ENCODE assay signal across 8 mouse cellular contexts in the genomic region with DNA sequence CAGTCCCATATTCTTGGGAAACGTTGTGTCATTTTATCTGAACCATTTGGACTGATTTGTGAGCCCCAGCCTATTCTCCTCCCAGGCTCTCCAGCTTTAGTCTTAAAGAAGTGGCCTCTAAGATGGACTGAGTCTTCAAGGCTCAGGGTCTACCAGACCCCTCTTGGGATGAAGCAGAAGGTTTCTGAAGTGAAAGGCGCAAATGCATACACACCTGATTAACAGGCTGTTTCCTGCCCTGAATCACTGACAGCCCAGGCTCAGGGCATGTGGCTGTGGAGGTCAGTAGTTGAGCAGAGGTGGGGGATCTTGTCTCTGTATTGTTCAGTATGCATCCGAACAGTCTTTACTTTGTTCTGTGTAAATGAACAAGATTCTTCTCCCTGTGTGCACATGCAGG. TPM values are rescaled to one million over a fixed set of nuclear protein-coding genes. Genes with fewer than 3 reads are reported as not detected.
DNase-seq lines count a peak whose midpoint lies in the region; ATAC-seq and TF ChIP-seq lines count a peak whose summit lies in the region.

No protein-coding gene starts in this region.

- no peak for TF ChIP-seq POLR2A in bone marrow, adult 2 months (IDR thresholded peaks at IDR 0.05; ENCODE audit: borderline replicate concordance, control insufficient read depth, low read depth, low read length)

- H3K9me3 ChIP-seq in heart, embryonic 16.5 days (replicated peaks; ENCODE audit: control insufficient read depth, low read length) = no peaks in the 10 kb centered on the region
- H3K9me3 ChIP-seq in hindbrain, embryonic 15.5 days = no peaks in the 10 kb centered on the region
- no peaks in the 10 kb centered on the region for H3K9me3 ChIP-seq in midbrain, embryonic 15.5 days

- no peak overlapping the region for H3K4me3 ChIP-seq in heart, embryonic 16.5 days (ENCODE audit: low read length)
- peak overlapping the region; percentile 5 for H3K4me3 ChIP-seq in bone marrow, adult 2 months (replicated peaks; ENCODE audit: control insufficient read depth, low read depth, low read length)
- peak overlapping the region; percentile 92 for H3K4me3 ChIP-seq in hindbrain, embryonic 15.5 days
- peak overlapping the region; percentile 73 for H3K4me3 ChIP-seq in midbrain, embryonic 15.5 days

- 71% methylated on average over 3 of the region's 3 CpGs for WGBS in heart, embryonic 16.5 days
- 26% methylated on average over 3 of the region's 3 CpGs for WGBS in bone marrow, adult 2 months
- 87% methylated on average over 3 of the region's 3 CpGs for WGBS in hindbrain, embryonic 15.5 days
- WGBS in midbrain, embryonic 15.5 days = 79% methylated on average over 3 of the region's 3 CpGs

- peaks cover 10% of the 10 kb centered on the region; the same call in 1 of the 2 replicates for H3K36me3 ChIP-seq in heart, embryonic 16.5 days (ENCODE audit: control insufficient read depth, insufficient read depth)
- peaks cover 6% of the 10 kb centered on the region; the same call in 1 of the 2 replicates for H3K36me3 ChIP-seq in hindbrain, embryonic 15.5 days
- peaks cover 4% of the 10 kb centered on the region; the same call in 1 of the 2 replicates for H3K36me3 ChIP-seq in midbrain, embryonic 15.5 days (replicated peaks)

- H3K4me1 ChIP-seq in heart, embryonic 16.5 days (ENCODE audit: control insufficient read depth, insufficient read depth, low read length) = peaks cover 17% of the 10 kb centered on the region
- peaks cover 5% of the 10 kb centered on the region for H3K4me1 ChIP-seq in bone marrow, adult 2 months (ENCODE audit: control insufficient read depth, insufficient read depth, low read length)
- H3K4me1 ChIP-seq in hindbrain, embryonic 15.5 days (replicated peaks) = peaks cover 28% of the 10 kb centered on the region
- H3K4me1 ChIP-seq in midbrain, embryonic 15.5 days = peaks cover 14% of the 10 kb centered on the region

- H3K4me2 ChIP-seq in heart, embryonic 16.5 days (ENCODE audit: low read depth, low read length) = peak overlapping the region; percentile 94
- H3K4me2 ChIP-seq in hindbrain, embryonic 15.5 days = peak overlapping the region; percentile 91
- peak overlapping the region; percentile 90 for H3K4me2 ChIP-seq in midbrain, embryonic 15.5 days

- DNase-seq in heart, postnatal 4 days = no peak
- DNase-seq in yolk sac, embryonic 10.5 days (ENCODE audit: low spot score) = no peak
- no peak for DNase-seq in adrenal gland, postnatal 14 days
- no peak for DNase-seq in kidney, adult 9 months

- no peak overlapping the region for H3K9ac ChIP-seq in heart, embryonic 16.5 days (ENCODE audit: low read length)
- no peak overlapping the region for H3K9ac ChIP-seq in hindbrain, embryonic 15.5 days
- no peak overlapping the region for H3K9ac ChIP-seq in midbrain, embryonic 15.5 days

- H3K27me3 ChIP-seq in heart, embryonic 16.5 days (ENCODE audit: control insufficient read depth, insufficient read depth, low read length) = no peaks in the 10 kb centered on the region
- no peaks in the 10 kb centered on the region for H3K27me3 ChIP-seq in hindbrain, embryonic 15.5 days
- H3K27me3 ChIP-seq in midbrain, embryonic 15.5 days (replicated peaks) = no peaks in the 10 kb centered on the region

- H3K27ac ChIP-seq in heart, embryonic 16.5 days (ENCODE audit: low read length) = no peak overlapping the region
- peak overlapping the region; percentile 76; the same call in 1 of the 2 replicates for H3K27ac ChIP-seq in bone marrow, adult 2 months (ENCODE audit: control insufficient read depth, insufficient read depth, low read depth, low read length, poor library complexity)
- H3K27ac ChIP-seq in hindbrain, embryonic 15.5 days (replicated peaks) = peak overlapping the region; percentile 80
- H3K27ac ChIP-seq in midbrain, embryonic 15.5 days = peak overlapping the region; percentile 80; the same call in 1 of the 2 replicates

- no peak for TF ChIP-seq CTCF in bone marrow, adult 2 months (IDR thresholded peaks at IDR 0.05; ENCODE audit: control insufficient read depth, insufficient read depth, low read length)

- no peak for ATAC-seq in heart, embryonic 16.5 days (replicated peaks; ENCODE audit: extremely low read depth, insufficient read depth, low FRiP score)
- 0 out of 2 replicates have a peak, but pooled peaks have one; percentile 2 for ATAC-seq in hindbrain, embryonic 15.5 days (ENCODE audit: low FRiP score, low read depth)
- ATAC-seq in midbrain, embryonic 15.5 days (replicated peaks) = peak; percentile 13; the same call in 1 of the 2 replicates

RNA-seq across cellular contexts. Expression of gene Tfdp1, which starts 0.9 kb away (rescaled TPM):
- polyA plus RNA-seq in heart, embryonic 16.5 days (2015; fragmentation: Nextera tagmentation; extraction: Ambion mirVana) = 79.6 and 93.6 TPM in 2 replicates
- total RNA-seq in heart, postnatal 4 days (2021) = 10 to 100 TPM; 74.4 to 82.5 TPM
- 56.4 and 72.3 TPM in 2 replicates for polyA plus RNA-seq in bone marrow, adult 2 months (2011; ENCODE audit: insufficient read depth, insufficient read length, low replicate concordance, missing spikeins)
- 96.5 and 96.8 TPM in 2 replicates for polyA plus RNA-seq in hindbrain, embryonic 15.5 days (2015; fragmentation: Nextera tagmentation; extraction: Ambion mirVana)
- polyA plus RNA-seq in midbrain, embryonic 15.5 days (2015; fragmentation: Nextera tagmentation; extraction: Ambion mirVana) = 88.3 and 90.2 TPM in 2 replicates
- total RNA-seq in adrenal gland, postnatal 14 days (2021) = 72.4 and 74.4 TPM in 2 replicates

RNA-seq across cellular contexts. Expression of gene Tmco3, which starts 49.7 kb away (rescaled TPM):
- polyA plus RNA-seq in heart, embryonic 16.5 days (2015; fragmentation: Nextera tagmentation; extraction: Ambion mirVana) = 32.1 and 35.0 TPM in 2 replicates
- total RNA-seq in heart, postnatal 4 days (2021) = 10 to 100 TPM; 21.7 to 21.9 TPM
- 7.4 and 7.9 TPM in 2 replicates for polyA plus RNA-seq in bone marrow, adult 2 months (2011; ENCODE audit: insufficient read depth, insufficient read length, low replicate concordance, missing spikeins)
- 55.4 and 57.1 TPM in 2 replicates for polyA plus RNA-seq in hindbrain, embryonic 15.5 days (2015; fragmentation: Nextera tagmentation; extraction: Ambion mirVana)
- 47.6 and 57.1 TPM in 2 replicates for polyA plus RNA-seq in midbrain, embryonic 15.5 days (2015; fragmentation: Nextera tagmentation; extraction: Ambion mirVana)
- 21.5 and 23.7 TPM in 2 replicates for total RNA-seq in adrenal gland, postnatal 14 days (2021)

RNA-seq across cellular contexts. Expression of gene Dcun1d2, which starts 49.7 kb away (rescaled TPM):
- polyA plus RNA-seq in heart, embryonic 16.5 days (2015; fragmentation: Nextera tagmentation; extraction: Ambion mirVana) = 32.2 and 32.6 TPM in 2 replicates
- 10 to 100 TPM; 27.8 to 29.5 TPM for total RNA-seq in heart, postnatal 4 days (2021)
- 5.7 and 7.4 TPM in 2 replicates for polyA plus RNA-seq in bone marrow, adult 2 months (2011; ENCODE audit: insufficient read depth, insufficient read length, low replicate concordance, missing spikeins)
- polyA plus RNA-seq in hindbrain, embryonic 15.5 days (2015; fragmentation: Nextera tagmentation; extraction: Ambion mirVana) = 32.5 and 33.4 TPM in 2 replicates
- 33.8 and 36.8 TPM in 2 replicates for polyA plus RNA-seq in midbrain, embryonic 15.5 days (2015; fragmentation: Nextera tagmentation; extraction: Ambion mirVana)
- total RNA-seq in adrenal gland, postnatal 14 days (2021) = 23.1 and 24.8 TPM in 2 replicates

RNA-seq across cellular contexts. Expression of gene Atp4b, which starts 58.9 kb away (rescaled TPM):
- not detected in 2 replicates for polyA plus RNA-seq in heart, embryonic 16.5 days (2015; fragmentation: Nextera tagmentation; extraction: Ambion mirVana)
- not detected for total RNA-seq in heart, postnatal 4 days (2021)
- polyA plus RNA-seq in bone marrow, adult 2 months (2011; ENCODE audit: insufficient read depth, insufficient read length, low replicate concordance, missing spikeins) = not detected in 2 replicates
- polyA plus RNA-seq in hindbrain, embryonic 15.5 days (2015; fragmentation: Nextera tagmentation; extraction: Ambion mirVana) = not detected in 2 replicates
- not detected in 2 replicates for polyA plus RNA-seq in midbrain, embryonic 15.5 days (2015; fragmentation: Nextera tagmentation; extraction: Ambion mirVana)
- not detected in 2 replicates for total RNA-seq in adrenal gland, postnatal 14 days (2021)
